Mouse (Mus musculus) liver, adult 2 months (tissue): ENCODE data around the gene Gmppb.

Experiments
- CTCF ChIP-seq: fragments of 200-500 bp; IDR thresholded peaks from 2 replicates; pipeline ENCODE4 v1.5.1; 2011; ENCODE audit warnings: low read depth, low read length, control low read depth
- POLR2A ChIP-seq: fragments of 200-500 bp; IDR thresholded peaks from 2 replicates; pipeline ENCODE4 v1.6.1; 2011; ENCODE audit warnings: low read length, control low read depth; ENCODE audit not compliant: insufficient read depth; ENCODE audit errors: extremely low read depth

- TF ChIP-seq CTCF (no peak), POLR2A (no peak)
Observed at GRCm38 (mm10) chr9:108020741-108021140, 28.3 kb upstream of the Gmppb start.
